Mouse (Mus musculus) olfactory bulb, adult 2 months (tissue): Measurements from ENCODE around the gene Prss57. TPM values are rescaled to one million over a fixed set of nuclear protein-coding genes. Genes with fewer than 3 reads are reported as not detected.
A peak's percentile ranks its signal among the peaks of the same experiment; 100 is the strongest.

Experiments
- H3K27ac ChIP-seq: fragments of 200-500 bp; 2 replicates; pipeline ENCODE4 v1.5.1; 2012; ENCODE audit warnings: low read depth, low read length; ENCODE audit not compliant: insufficient read depth
- H3K4me1 ChIP-seq: fragments of 200-500 bp; 2 replicates; pipeline ENCODE4 v1.6.1; 2012; ENCODE audit warnings: low read length; ENCODE audit not compliant: control insufficient read depth, insufficient read depth
- H3K4me3 ChIP-seq: fragments of 200-500 bp; 2 replicates; pipeline ENCODE4 v1.5.1; 2012; ENCODE audit warnings: mild to moderate bottlenecking, low read depth, low read length, moderate library complexity; ENCODE audit not compliant: insufficient read depth
- CTCF ChIP-seq: fragments of 200-500 bp; IDR thresholded peaks from 2 replicates; pipeline ENCODE4 v1.5.1; 2012; ENCODE audit warnings: low read depth, mild to moderate bottlenecking, low read length, moderate library complexity; ENCODE audit not compliant: insufficient read depth
- POLR2A ChIP-seq: fragments of 200-500 bp; IDR thresholded peaks from 2 replicates; pipeline ENCODE4 v1.6.1; 2012; ENCODE audit warnings: mild to moderate bottlenecking, low read depth, low read length, moderate library complexity; ENCODE audit not compliant: insufficient read depth
- WGBS: fragments of 180-500 bp; shearing (Covaris S2); methylation state at CpG from one replicate; pipeline ENCODE4 v1.1.7; 2018; 5-methylcytosine and 5-hydroxymethylcytosine counted together
- polyA plus RNA-seq: library from polyadenylated mRNA; stranded (reverse); fragments of >200 nt; gene quantifications from 2 replicates; pipeline ENCODE4 v1.2.4, GENCODE M21; 2012; ENCODE audit warnings: low replicate concordance; ENCODE audit not compliant: missing spikeins, insufficient read depth, insufficient read length

Prss57 gene
- not detected in 2 replicates for polyA plus RNA-seq

DNA sequence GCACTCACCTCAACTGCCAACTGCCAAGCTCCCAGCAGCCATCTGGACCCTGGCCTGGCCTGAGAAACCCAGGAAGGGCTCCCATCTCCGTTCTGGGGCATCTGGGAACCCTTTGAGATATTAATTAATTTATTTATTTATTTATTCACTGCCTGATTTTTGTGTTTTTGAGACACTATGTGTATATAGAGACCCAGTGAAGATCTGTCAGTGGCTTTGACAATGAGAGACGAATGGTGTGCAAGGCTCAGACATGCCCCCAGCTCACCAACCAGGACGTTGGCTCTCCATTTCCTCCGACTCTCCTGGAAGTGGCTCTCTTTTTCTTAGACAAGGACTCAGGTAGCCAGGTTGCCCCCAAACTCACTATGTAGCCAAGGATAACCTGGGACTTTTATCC, at the start of gene Prss57:
Prss57 (minus strand) TSS at position 101 of the 400 bp plus-strand sequence.
- H3K4me1 ChIP-seq: peaks cover 18% of the 10 kb centered on the region
- no peak within 1 kb of the TSS for H3K4me3 ChIP-seq
- no peak for TF ChIP-seq CTCF
- TF ChIP-seq POLR2A: no peak
- 94% methylated on average over 4 of the region's 4 CpGs for WGBS
- H3K27ac ChIP-seq: no peak within 1 kb of the TSS

DNA sequence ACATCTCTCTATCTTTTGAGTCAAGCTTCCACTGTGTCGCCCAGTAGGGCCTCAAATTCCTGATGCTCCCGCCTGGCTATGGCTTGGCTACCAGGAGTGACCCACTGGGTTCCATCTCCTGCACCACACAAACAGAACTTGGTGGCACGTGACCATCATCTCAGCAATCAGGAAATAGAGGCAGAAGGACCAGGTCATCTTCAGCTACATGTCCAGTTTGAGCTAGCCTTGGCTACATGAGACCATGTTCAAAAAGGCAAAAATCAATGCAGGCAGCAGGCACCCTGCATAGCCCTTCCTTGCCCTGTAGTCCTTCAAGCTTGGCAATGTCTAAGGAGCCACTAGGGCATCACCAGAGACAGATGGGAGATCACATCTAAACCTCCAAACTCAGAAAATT, 49.3 kb upstream of the Prss57 start:
- WGBS: 92% methylated on average over 3 of the region's 3 CpGs
- Histone ChIP-seq H3K4me1 (peaks cover 17% of the 10 kb centered on the region), H3K4me3 (no peak overlapping the region), H3K27ac (peak overlapping the region; percentile 79; the same call in 1 of the 2 replicates)
- TF ChIP-seq CTCF (no peak), POLR2A (no peak)

DNA sequence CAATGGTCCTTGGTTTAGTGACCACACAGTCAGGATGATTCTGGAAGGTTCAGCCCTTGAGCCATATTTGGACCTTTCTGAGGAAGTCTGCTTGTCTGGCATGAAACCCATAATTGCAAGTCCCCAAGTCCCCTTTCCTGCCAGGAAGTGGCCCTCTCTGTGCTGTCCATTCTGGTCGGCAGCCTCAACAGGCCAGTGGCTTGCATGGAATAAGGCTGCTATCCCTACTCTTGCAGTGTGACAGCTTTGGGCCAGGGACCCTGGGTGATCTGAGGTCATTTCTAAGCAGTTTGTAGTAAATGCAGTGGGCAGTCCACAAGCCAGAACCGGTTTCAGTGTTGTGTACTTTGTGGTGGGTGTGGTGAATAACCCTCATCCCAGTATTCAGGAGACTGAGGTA, 47.4 kb upstream of the Prss57 start:
- 68% methylated on average over 2 of the region's 2 CpGs for WGBS
- TF ChIP-seq POLR2A (no peak), CTCF (no peak)
- peaks cover 11% of the 10 kb centered on the region for H3K4me1 ChIP-seq
- no peak overlapping the region for H3K4me3 ChIP-seq
- no peak overlapping the region for H3K27ac ChIP-seq

DNA sequence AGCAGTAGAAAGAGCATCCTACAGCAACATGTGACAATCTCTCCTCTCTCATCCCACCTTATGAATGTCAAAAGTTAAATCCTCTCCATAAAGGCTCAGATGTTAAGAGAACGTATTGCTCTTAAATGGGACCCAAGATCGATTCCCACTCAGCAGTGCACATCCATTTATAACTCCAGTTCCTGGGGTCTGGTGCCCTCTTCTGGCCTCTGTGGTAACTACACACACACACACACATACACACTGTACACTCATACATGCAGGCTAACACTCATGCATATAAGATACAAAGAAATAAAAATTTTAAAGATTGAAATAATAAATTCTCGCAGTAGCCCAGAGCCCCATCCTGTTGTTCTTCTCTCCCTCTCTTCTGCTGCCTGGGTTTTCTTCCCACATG, 46.2 kb upstream of the Prss57 start:
- H3K4me3 ChIP-seq: no peak overlapping the region
- WGBS: 97% methylated on average over 3 of the region's 3 CpGs

DNA sequence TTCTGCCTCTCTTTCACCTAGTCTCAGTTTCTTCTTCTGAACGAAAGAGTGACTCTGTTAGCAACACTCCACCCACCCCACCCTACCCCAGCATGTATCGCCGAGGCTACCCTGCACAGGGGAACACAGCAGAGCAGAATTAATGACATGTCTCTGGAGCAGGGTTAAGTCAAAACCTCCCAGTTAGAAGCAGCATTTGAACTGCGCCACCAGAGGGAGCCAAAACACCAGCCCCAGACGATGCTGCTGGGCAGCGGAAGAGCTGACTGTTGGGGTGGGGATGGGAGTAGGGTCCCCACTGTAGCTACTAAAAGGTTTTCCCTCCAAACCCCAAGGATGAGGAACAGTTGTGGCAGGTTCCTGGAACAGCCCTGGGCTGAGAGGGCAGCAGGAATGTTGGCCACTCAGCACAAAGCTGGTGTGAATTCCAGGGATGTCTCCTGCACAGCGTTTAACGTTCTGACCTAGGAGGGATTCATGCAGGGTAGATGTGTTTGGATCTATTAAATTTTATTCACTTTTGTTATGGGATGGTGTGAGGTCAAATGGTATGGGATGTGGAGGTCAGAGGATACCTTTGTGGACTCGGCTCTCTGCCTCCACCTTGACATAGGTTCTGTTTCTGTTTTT, 44.1 kb upstream of the Prss57 start:
- Histone ChIP-seq H3K4me3 (no peak overlapping the region), H3K27ac (no peak overlapping the region), H3K4me1 (peaks cover 2% of the 10 kb centered on the region; the same call in 1 of the 2 replicates)
- WGBS: 19% methylated on average over 9 of the region's 9 CpGs
- TF ChIP-seq POLR2A: no peak
- TF ChIP-seq CTCF: peak; percentile 92

More for the DNA sequence above, 46.2 kb upstream of the Prss57 start:
- Histone ChIP-seq H3K4me1 (peaks cover 9% of the 10 kb centered on the region), H3K27ac (no peak overlapping the region)
- no peak for TF ChIP-seq POLR2A
- no peak for TF ChIP-seq CTCF

DNA sequence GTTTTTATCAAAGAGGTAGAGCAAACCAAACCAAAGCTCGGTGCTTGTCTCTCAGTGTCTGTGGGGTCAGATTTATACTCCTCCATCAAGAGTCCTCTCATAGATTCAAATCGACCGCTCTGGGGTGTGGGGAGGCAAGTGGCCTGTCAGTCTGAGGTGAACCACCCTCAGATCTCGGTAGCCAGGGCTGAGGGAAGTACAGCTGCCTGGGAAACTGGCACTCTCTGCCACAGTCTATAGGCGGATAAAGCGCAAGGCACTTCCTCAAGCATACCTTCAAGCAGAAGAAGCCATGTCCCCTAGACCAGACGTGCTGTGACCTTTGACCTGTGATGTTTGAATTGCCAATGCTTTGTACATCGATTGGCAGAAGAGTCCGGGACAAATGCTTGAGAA, 42.0 kb upstream of the Prss57 start:
- TF ChIP-seq POLR2A: no peak
- no peak for TF ChIP-seq CTCF
- Histone ChIP-seq H3K4me3 (no peak overlapping the region), H3K27ac (no peak overlapping the region), H3K4me1 (peaks cover 2% of the 10 kb centered on the region; the same call in 1 of the 2 replicates)
- 86% methylated on average over 9 of the region's 9 CpGs for WGBS

DNA sequence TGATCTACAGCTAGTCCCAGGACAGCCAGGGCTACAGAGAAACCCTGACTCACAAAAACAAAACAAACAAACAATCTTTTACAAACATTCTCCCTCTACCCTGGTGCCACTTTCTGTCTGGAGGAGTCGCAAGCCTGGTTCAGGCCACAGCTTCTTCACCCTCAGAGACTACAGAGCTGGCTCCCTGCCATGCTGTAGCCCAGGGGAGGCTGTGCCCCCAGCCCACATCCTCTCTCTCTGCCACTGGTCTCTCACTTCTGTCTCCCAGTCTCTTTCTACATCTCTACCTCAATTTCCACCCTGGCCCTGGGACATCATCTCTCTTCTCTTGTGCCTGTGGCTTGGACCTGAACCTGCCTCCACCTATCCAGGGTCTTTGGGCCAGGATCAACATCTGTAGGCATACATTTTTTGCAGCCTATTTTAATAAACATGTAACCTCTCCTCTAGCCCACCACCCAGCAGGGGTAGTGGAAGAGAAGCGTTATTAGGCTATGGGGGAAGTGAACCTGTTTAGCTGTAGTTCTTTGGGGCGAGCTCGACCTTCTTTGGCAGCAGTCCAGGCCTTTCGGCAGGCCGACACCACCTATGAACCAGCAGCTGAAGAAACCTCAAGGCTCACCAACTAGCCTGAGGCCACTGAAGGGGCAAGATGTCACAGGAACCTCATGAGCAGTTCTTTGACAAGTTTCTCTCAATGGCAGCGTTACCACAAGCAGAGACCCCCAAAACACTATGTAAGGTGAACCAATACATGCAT, 41.4 kb upstream of the Prss57 start:
- H3K4me3 ChIP-seq: no peak overlapping the region
- WGBS: 72% methylated on average over 7 of the region's 7 CpGs
- peaks cover 2% of the 10 kb centered on the region; the same call in 1 of the 2 replicates for H3K4me1 ChIP-seq
- no peak overlapping the region for H3K27ac ChIP-seq
- TF ChIP-seq CTCF: no peak
- TF ChIP-seq POLR2A: no peak

DNA sequence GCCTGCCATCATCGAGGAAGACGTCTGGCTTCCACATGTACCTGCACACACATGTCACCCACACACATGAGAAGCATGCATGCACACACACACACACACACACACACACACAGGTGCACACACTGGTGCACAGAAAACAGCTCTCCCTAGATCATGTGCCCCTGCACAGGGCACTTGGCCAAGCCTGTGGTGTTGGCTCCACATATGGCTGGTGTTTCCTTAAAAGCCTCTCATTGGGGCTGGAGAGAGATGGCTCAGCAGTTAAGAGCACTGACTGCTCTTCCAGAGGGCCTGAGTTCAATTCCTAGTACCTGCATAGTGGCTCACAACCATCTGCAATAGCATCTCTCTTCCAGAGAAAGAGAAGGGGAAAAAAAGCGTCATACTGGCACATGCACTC, 40.8 kb upstream of the Prss57 start:
- 88% methylated on average over 3 of the region's 3 CpGs for WGBS
- H3K27ac ChIP-seq: no peak overlapping the region
- H3K4me1 ChIP-seq: peaks cover 2% of the 10 kb centered on the region; the same call in 1 of the 2 replicates
- no peak for TF ChIP-seq CTCF
- no peak for TF ChIP-seq POLR2A
- no peak overlapping the region for H3K4me3 ChIP-seq

DNA sequence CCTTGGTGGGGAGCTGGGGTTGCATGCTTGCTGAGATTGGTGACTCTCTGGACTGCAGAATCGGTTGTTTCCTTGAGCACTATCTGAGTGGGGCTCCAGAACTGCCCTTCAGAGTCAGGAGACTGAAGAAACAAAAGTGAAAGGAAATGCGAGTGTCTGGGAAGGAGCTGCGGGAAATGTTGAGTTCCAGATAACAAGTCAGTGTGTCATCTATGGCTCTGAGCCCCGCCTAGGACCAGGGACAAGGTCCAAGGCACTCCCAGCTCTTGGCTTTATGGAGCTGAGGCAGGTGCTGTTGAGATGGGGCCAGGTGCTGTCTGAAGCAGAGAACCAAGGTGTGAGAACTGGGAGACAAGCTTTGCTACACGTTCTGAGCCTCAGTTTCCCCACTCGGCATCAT, 33.7 kb upstream of the Prss57 start:
- 69% methylated on average over 6 of the region's 6 CpGs for WGBS
- no peak overlapping the region for H3K4me3 ChIP-seq
- no peak overlapping the region for H3K27ac ChIP-seq
- TF ChIP-seq CTCF: no peak
- no peak for TF ChIP-seq POLR2A
- H3K4me1 ChIP-seq: 0 out of 2 replicates have a peak, but pooled peaks cover 4% of the 10 kb centered on the region
